Mouse (Mus musculus): ENCODE results near the gene Lims1.

GRCm38 (mm10) chr10:58354561-58354960 is 31.3 kb downstream of the Lims1 start:
- TF ChIP-seq USF1 (IDR thresholded peaks at IDR 0.05; ENCODE audit: low read depth) (no peak), POLR2A (IDR thresholded peaks at IDR 0.05; ENCODE audit: insufficient read length, low read depth) (no peak), MAX (IDR thresholded peaks at IDR 0.05; ENCODE audit: low read depth) (no peak), E2F4 (IDR thresholded peaks at IDR 0.05; ENCODE audit: insufficient read depth) (no peak)
